Mouse (Mus musculus) neutrophil, adult 83 days (primary cell): Measurements from ENCODE around the gene Mapre1. TPM values are rescaled to one million over a fixed set of nuclear protein-coding genes. Genes with fewer than 3 reads are reported as not detected.

ENCODE experiments used
- total RNA-seq, 2 experiments: library from RNA; stranded (reverse); gene quantifications; one replicate each; pipeline ENCODE4 v1.2.4; 2023

Gene Mapre1
- 100 to 1,000 TPM; 116 to 127 TPM for total RNA-seq

GRCm38 (mm10) chr2:153740500-153741436 lies at the start of gene Mapre1:
Gene Mapre1, plus strand, starts transcription at chr2:153741274.

GRCm38 (mm10) chr2:153696352-153696751 lies 44.7 kb upstream of the Mapre1 start, which contains the start of gene Dnmt3c:
Gene Dnmt3c, plus strand, starts transcription at chr2:153696652.

GRCm38 (mm10) chr2:153779394-153779981 lies 38.4 kb downstream of the Mapre1 start, which contains the start of gene Efcab8:
Gene Efcab8, plus strand, starts transcription at chr2:153779931.

Other genes starting within 250 kb of the Mapre1 start
- gene 4930404H24Rik, start 248.5 kb upstream of the Mapre1 start, total RNA-seq, result not detected
- 1 to 10 TPM; 1.6 to 2.4 TPM for gene Nol4l, start 211.3 kb upstream of the Mapre1 start, total RNA-seq
- 10 to 100 TPM; 26.3 to 26.7 TPM for gene Commd7, start 108.5 kb upstream of the Mapre1 start, total RNA-seq
- gene Dnmt3b, start 91.8 kb upstream of the Mapre1 start, total RNA-seq, result 1 to 10 TPM; 1.6 to 2.3 TPM
- gene Dnmt3c, start 44.6 kb upstream of the Mapre1 start, total RNA-seq, result under 1 TPM in 1 of 2 experiments, not detected in 1; 0.37 TPM
- under 1 TPM in 1 of 2 experiments, not detected in 1; 0.79 TPM for gene Efcab8, start 38.7 kb downstream of the Mapre1 start, total RNA-seq
- not detected for gene Sun5, start 129.8 kb downstream of the Mapre1 start, total RNA-seq
- not detected for gene Bpifb2, start 133.8 kb downstream of the Mapre1 start, total RNA-seq
- not detected for gene Bpifb6, start 159.1 kb downstream of the Mapre1 start, total RNA-seq
- gene Bpifb3, start 177.0 kb downstream of the Mapre1 start, total RNA-seq, result not detected
- gene Bpifb4, start 196.9 kb downstream of the Mapre1 start, total RNA-seq, result not detected
- not detected for gene Bpifa6, start 233.7 kb downstream of the Mapre1 start, total RNA-seq